Mouse (Mus musculus) spleen, adult 2 months (tissue): ENCODE data around the gene Med13.

Experiments
- CTCF ChIP-seq: fragments of 200-500 bp; IDR thresholded peaks from 2 replicates; pipeline ENCODE4 v1.5.1; 2011; ENCODE audit warnings: mild to moderate bottlenecking, inconsistent platforms; ENCODE audit not compliant: insufficient read depth, insufficient read length, insufficient replicate concordance; ENCODE audit errors: extremely low read depth
- POLR2A ChIP-seq: fragments of 200-500 bp; IDR thresholded peaks from 2 replicates; pipeline ENCODE4 v1.6.1; 2011; ENCODE audit warnings: low read depth, low read length, inconsistent platforms

DNA sequence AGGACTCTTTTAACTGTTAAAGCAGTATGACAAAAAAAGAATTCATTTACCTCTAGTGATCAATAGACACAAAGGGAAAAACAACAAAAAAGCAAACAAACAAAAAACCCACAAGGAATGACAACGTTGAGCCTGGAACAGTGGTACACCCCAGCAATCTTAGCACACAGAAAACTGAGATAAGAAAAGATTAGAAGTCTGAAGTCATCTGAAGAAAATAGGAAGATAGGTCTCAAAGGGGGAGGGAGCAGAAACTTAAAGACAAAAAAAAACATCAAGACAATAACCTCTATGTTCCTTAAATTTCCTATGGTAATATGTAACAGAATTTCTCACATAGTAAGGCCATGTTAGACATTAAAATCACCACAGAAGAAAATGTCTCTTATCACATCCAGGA, 104.1 kb downstream of the Med13 start:
- no peak for TF ChIP-seq POLR2A
- TF ChIP-seq CTCF = no peak
